Mouse (Mus musculus): ENCODE results near the gene Vps35l.

Gene Vps35l

GRCm38 (mm10) chr7:118739975-118740531 lies at the start of gene Vps35l:
Gene Vps35l, plus strand, starts transcription at chr7:118740226.
- DNase-seq (ENCODE audit: low spot score), result peak; percentile 48

- DNase-seq (ENCODE audit: low spot score), result no peak
Measured at GRCm38 (mm10) chr7:118691287-118691686, 48.7 kb upstream of the Vps35l start.

- DNase-seq (ENCODE audit: low spot score), result no peak
Measured at GRCm38 (mm10) chr7:118696146-118696545, 43.9 kb upstream of the Vps35l start.

- no peak for DNase-seq (ENCODE audit: low spot score)
Measured at GRCm38 (mm10) chr7:118697168-118697567, 42.9 kb upstream of the Vps35l start.

GRCm38 (mm10) chr7:118698882-118699281 lies 41.1 kb upstream of the Vps35l start:
- no peak for DNase-seq (ENCODE audit: low spot score)

GRCm38 (mm10) chr7:118703144-118703561 lies 36.9 kb upstream of the Vps35l start:
- DNase-seq (ENCODE audit: low spot score), result no peak

- no peak for DNase-seq (ENCODE audit: low spot score)
Measured at GRCm38 (mm10) chr7:118704001-118704850, 35.8 kb upstream of the Vps35l start.

- DNase-seq (ENCODE audit: low spot score), result peak; percentile 83
Measured at GRCm38 (mm10) chr7:118705101-118705961, 34.7 kb upstream of the Vps35l start, which contains the start of gene Gde1. Gene Gde1, minus strand, starts transcription at chr7:118705778.

GRCm38 (mm10) chr7:118706051-118706450 lies 34.0 kb upstream of the Vps35l start:
- no peak for DNase-seq (ENCODE audit: low spot score)

GRCm38 (mm10) chr7:118706488-118706887 lies 33.5 kb upstream of the Vps35l start:
- no peak for DNase-seq (ENCODE audit: low spot score)

- DNase-seq (ENCODE audit: low spot score), result no peak
Measured at GRCm38 (mm10) chr7:118707216-118707615, 32.8 kb upstream of the Vps35l start.

GRCm38 (mm10) chr7:118708002-118708401 lies 32.0 kb upstream of the Vps35l start:
- DNase-seq (ENCODE audit: low spot score), result no peak

GRCm38 (mm10) chr7:118710776-118711175 lies 29.2 kb upstream of the Vps35l start:
- no peak for DNase-seq (ENCODE audit: low spot score)

GRCm38 (mm10) chr7:118712228-118713173 lies 27.5 kb upstream of the Vps35l start, which contains the start of gene Ccp110:
Gene Ccp110, plus strand, starts transcription at chr7:118712552.
- peak; percentile 67 for DNase-seq (ENCODE audit: low spot score)

- DNase-seq (ENCODE audit: low spot score), result no peak
Measured at GRCm38 (mm10) chr7:118714873-118715272, 25.2 kb upstream of the Vps35l start.

- DNase-seq (ENCODE audit: low spot score), result no peak
Measured at GRCm38 (mm10) chr7:118718066-118718465, 22.0 kb upstream of the Vps35l start.

- no peak for DNase-seq (ENCODE audit: low spot score)
Measured at GRCm38 (mm10) chr7:118723927-118724326, 16.1 kb upstream of the Vps35l start.

- no peak for DNase-seq (ENCODE audit: low spot score)
Measured at GRCm38 (mm10) chr7:118725459-118725858, 14.6 kb upstream of the Vps35l start.

- DNase-seq (ENCODE audit: low spot score), result no peak
Measured at GRCm38 (mm10) chr7:118728846-118729587, 11.0 kb upstream of the Vps35l start.

- no peak for DNase-seq (ENCODE audit: low spot score)
Measured at GRCm38 (mm10) chr7:118731781-118732180, 8.2 kb upstream of the Vps35l start.
